Mouse (Mus musculus) lung, embryonic 16.5 days (tissue): Measurements from ENCODE around the gene 4933402J07Rik. TPM values are rescaled to one million over a fixed set of nuclear protein-coding genes. Genes with fewer than 3 reads are reported as not detected.

Experiments
- polyA plus RNA-seq: library from polyadenylated mRNA; unstranded; fragments of >200 nt; fragmentation: Nextera tagmentation; extraction: Ambion mirVana; gene quantifications from 2 replicates; pipeline ENCODE4 v1.2.1, GENCODE M21; 2015

The 4933402J07Rik gene
- polyA plus RNA-seq, 1 experiment from 2014 or later = not detected

Other genes with a start within 250 kb of the 4933402J07Rik start
- not detected in 2 replicates for gene Cbln1, start 91.2 kb upstream of the 4933402J07Rik start, polyA plus RNA-seq